Mouse (Mus musculus): ENCODE results near the gene Uqcrq.

DNA sequence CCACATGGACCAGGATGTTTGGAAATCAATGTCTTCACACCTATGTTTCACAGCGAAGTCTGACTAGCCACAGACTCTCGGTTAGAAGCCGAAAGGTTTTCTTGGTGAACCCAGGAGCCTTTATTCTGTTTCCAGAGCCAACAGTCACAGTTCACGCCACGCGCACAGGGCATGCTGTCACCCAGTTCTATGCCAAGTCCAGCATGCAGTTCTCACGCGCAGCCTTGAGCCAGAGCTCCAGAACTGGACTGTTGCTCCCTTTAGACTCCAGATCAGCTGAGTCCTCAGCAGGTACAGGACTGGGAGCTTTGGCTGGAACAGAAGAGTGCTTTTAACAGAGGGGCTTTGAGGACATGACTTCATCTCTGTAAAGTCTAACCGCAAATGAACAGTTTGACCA is 21.8 kb upstream of the Uqcrq start:
- TF ChIP-seq EP300 (IDR thresholded peaks at IDR 0.05; ENCODE audit: insufficient read depth, low read depth, low read length) (no peak), CTCF (IDR thresholded peaks at IDR 0.05) (no peak), POLR2A (IDR thresholded peaks at IDR 0.05; ENCODE audit: insufficient read depth, low read depth, low read length) (no peak)

All from heart, adult 2 months (tissue).